Mouse (Mus musculus) hindbrain, embryonic 14.5 days (tissue): ENCODE measurements around the gene Cox8b. TPM values are rescaled to one million over a fixed set of nuclear protein-coding genes. Genes with fewer than 3 reads are reported as not detected.

Experiments used
- ATAC-seq: fragments of 200-750 bp; cut with Nextera tagmentation; 2 replicates; pipeline ENCODE4 v1.8.0; 2017; ENCODE audit warnings: moderate number of reproducible peaks, mild to moderate bottlenecking, moderate TSS enrichment, moderate library complexity; ENCODE audit not compliant: low FRiP score
- DNase-seq: peaks from one replicate; pipeline ENCODE4 v3.0.0-alpha.2; 2015; ENCODE audit warnings: low spot score
- H3K27ac ChIP-seq: fragments of 300-500 bp; sonication (generic); 2 replicates; pipeline ENCODE4 v1.5.1; 2014; ENCODE audit warnings: mild to moderate bottlenecking, moderate library complexity
- H3K27me3 ChIP-seq: fragments of 300-500 bp; sonication (generic); 2 replicates; pipeline ENCODE4 v1.6.1; 2014; ENCODE audit warnings: mild to moderate bottlenecking, low read length, mixed read lengths; ENCODE audit not compliant: control insufficient read depth, insufficient read depth
- H3K36me3 ChIP-seq: fragments of 300-500 bp; sonication (generic); replicated peaks from 2 replicates; pipeline ENCODE4 v1.6.1; 2014; ENCODE audit not compliant: control insufficient read depth, insufficient read depth
- H3K4me1 ChIP-seq: fragments of 300-500 bp; sonication (generic); replicated peaks from 2 replicates; pipeline ENCODE4 v1.6.1; 2014; ENCODE audit warnings: antibody characterized with exemption, low read length, mixed read lengths; ENCODE audit not compliant: control insufficient read depth, insufficient read depth
- H3K4me2 ChIP-seq: fragments of 300-500 bp; sonication (generic); replicated peaks from 2 replicates; pipeline ENCODE4 v1.6.1; 2014; ENCODE audit warnings: mild to moderate bottlenecking, moderate library complexity
- H3K4me3 ChIP-seq: fragments of 300-500 bp; sonication (generic); replicated peaks from 2 replicates; pipeline ENCODE4 v1.5.1; 2014; ENCODE audit warnings: mild to moderate bottlenecking, low read length
- H3K9ac ChIP-seq: fragments of 300-500 bp; sonication (generic); 2 replicates; pipeline ENCODE4 v1.6.1; 2014
- H3K9me3 ChIP-seq: fragments of 300-500 bp; sonication (generic); 2 replicates; pipeline ENCODE4 v1.6.1; 2016; ENCODE audit warnings: low read length; ENCODE audit not compliant: control insufficient read depth
- WGBS: fragments of 180-500 bp; shearing (Covaris S2); extraction: QIAGEN DNeasy Blood & Tissue Kit; methylation state at CpG from one replicate; pipeline ENCODE4 v1.1.7; 2014; 5-methylcytosine and 5-hydroxymethylcytosine counted together
- polyA plus RNA-seq: library from polyadenylated mRNA; unstranded; fragments of >200 nt; fragmentation: Nextera tagmentation; extraction: Ambion mirVana; gene quantifications from 2 replicates; pipeline ENCODE4 v1.2.1, GENCODE M21; 2014

Gene Cox8b
- polyA plus RNA-seq: not detected in 2 replicates

- H3K36me3 ChIP-seq: peaks cover 43% of the 10 kb centered on the region
- ATAC-seq (no peak), DNase-seq (no peak)
- 81% methylated on average over 10 of the region's 10 CpGs for WGBS
- H3K27me3 ChIP-seq: no peaks in the 10 kb centered on the region
- no peaks in the 10 kb centered on the region for H3K9me3 ChIP-seq
- no peak within 1 kb of the TSS for H3K27ac ChIP-seq
- H3K4me1 ChIP-seq: no peaks in the 10 kb centered on the region
- no peak within 1 kb of the TSS for H3K4me2 ChIP-seq
- H3K9ac ChIP-seq: no peak within 1 kb of the TSS
- H3K4me3 ChIP-seq: no peak within 1 kb of the TSS
Measured at GRCm38 (mm10) chr7:140900220-140900619, at the start of gene Cox8b. Gene Cox8b (minus strand): TSS chr7:140900446.

- no peaks in the 10 kb centered on the region for H3K27me3 ChIP-seq
- H3K4me2 ChIP-seq: no peak overlapping the region
- no peak for DNase-seq
- H3K9me3 ChIP-seq: no peaks in the 10 kb centered on the region
- H3K9ac ChIP-seq: no peak overlapping the region
- no peaks in the 10 kb centered on the region for H3K36me3 ChIP-seq
- WGBS: 95% methylated on average over 6 of the region's 6 CpGs
- no peaks in the 10 kb centered on the region for H3K4me1 ChIP-seq
- ATAC-seq: no peak
- H3K27ac ChIP-seq: no peak overlapping the region
- no peak overlapping the region for H3K4me3 ChIP-seq
Measured at GRCm38 (mm10) chr7:140949255-140949654, 49.0 kb upstream of the Cox8b start.

GRCm38 (mm10) chr7:140948161-140948560 is 47.9 kb upstream of the Cox8b start:
- WGBS: 91% methylated on average over 8 of the region's 8 CpGs
- H3K36me3 ChIP-seq: no peaks in the 10 kb centered on the region
- H3K27ac ChIP-seq: no peak overlapping the region
- no peaks in the 10 kb centered on the region for H3K9me3 ChIP-seq
- DNase-seq (no peak), ATAC-seq (no peak)
- H3K4me1 ChIP-seq: no peaks in the 10 kb centered on the region
- no peak overlapping the region for H3K4me3 ChIP-seq
- H3K9ac ChIP-seq: no peak overlapping the region
- H3K4me2 ChIP-seq: no peak overlapping the region
- no peaks in the 10 kb centered on the region for H3K27me3 ChIP-seq

- H3K4me3 ChIP-seq: no peak overlapping the region
- H3K27me3 ChIP-seq: no peaks in the 10 kb centered on the region
- WGBS: 70% methylated on average over 7 of the region's 7 CpGs
- no peak overlapping the region for H3K4me2 ChIP-seq
- H3K4me1 ChIP-seq: no peaks in the 10 kb centered on the region
- no peak overlapping the region for H3K27ac ChIP-seq
- no peaks in the 10 kb centered on the region for H3K36me3 ChIP-seq
- ATAC-seq (no peak), DNase-seq (no peak)
- H3K9ac ChIP-seq: no peak overlapping the region
- no peaks in the 10 kb centered on the region for H3K9me3 ChIP-seq
Measured at GRCm38 (mm10) chr7:140946980-140947379, 46.7 kb upstream of the Cox8b start.

GRCm38 (mm10) chr7:140946311-140946710 is 46.1 kb upstream of the Cox8b start:
- 95% methylated on average over 10 of the region's 10 CpGs for WGBS
- Histone ChIP-seq H3K27ac (no peak overlapping the region), H3K4me2 (no peak overlapping the region), H3K9ac (no peak overlapping the region), H3K9me3 (no peaks in the 10 kb centered on the region), H3K4me1 (peaks cover 6% of the 10 kb centered on the region; the same call in 1 of the 2 replicates), H3K4me3 (no peak overlapping the region), H3K27me3 (0 out of 2 replicates have a peak, but pooled peaks cover under 1% of the 10 kb centered on the region), H3K36me3 (no peaks in the 10 kb centered on the region)
- DNase-seq (no peak), ATAC-seq (no peak)

- DNase-seq (no peak), ATAC-seq (no peak)
- Histone ChIP-seq H3K4me1 (peaks cover 8% of the 10 kb centered on the region; the same call in 1 of the 2 replicates), H3K9me3 (no peaks in the 10 kb centered on the region), H3K36me3 (no peaks in the 10 kb centered on the region), H3K27me3 (0 out of 2 replicates have a peak, but pooled peaks cover 2% of the 10 kb centered on the region), H3K9ac (no peak overlapping the region), H3K27ac (no peak overlapping the region), H3K4me2 (no peak overlapping the region), H3K4me3 (no peak overlapping the region)
- WGBS: 95% methylated on average over 5 of the region's 5 CpGs
Measured at GRCm38 (mm10) chr7:140945247-140945646, 45.0 kb upstream of the Cox8b start.

GRCm38 (mm10) chr7:140944236-140944635 is 44.0 kb upstream of the Cox8b start:
- no peak overlapping the region for H3K9ac ChIP-seq
- H3K9me3 ChIP-seq: no peaks in the 10 kb centered on the region
- 94% methylated on average over 7 of the region's 7 CpGs for WGBS
- H3K4me1 ChIP-seq: peaks cover 16% of the 10 kb centered on the region; the same call in 1 of the 2 replicates
- no peak overlapping the region for H3K4me3 ChIP-seq
- DNase-seq: no peak
- no peaks in the 10 kb centered on the region for H3K36me3 ChIP-seq
- H3K4me2 ChIP-seq: no peak overlapping the region
- 0 out of 2 replicates have a peak, but pooled peaks cover 2% of the 10 kb centered on the region for H3K27me3 ChIP-seq
- no peak for ATAC-seq
- no peak overlapping the region for H3K27ac ChIP-seq

- Histone ChIP-seq H3K27me3 (0 out of 2 replicates have a peak, but pooled peaks cover 2% of the 10 kb centered on the region), H3K4me3 (no peak overlapping the region), H3K4me1 (peaks cover 16% of the 10 kb centered on the region; the same call in 1 of the 2 replicates), H3K27ac (no peak overlapping the region), H3K9me3 (no peaks in the 10 kb centered on the region), H3K4me2 (no peak overlapping the region), H3K36me3 (no peaks in the 10 kb centered on the region), H3K9ac (no peak overlapping the region)
- no peak for DNase-seq
- WGBS: 92% methylated on average over 4 of the region's 4 CpGs
- no peak for ATAC-seq
Measured at GRCm38 (mm10) chr7:140943356-140943755, 43.1 kb upstream of the Cox8b start.

GRCm38 (mm10) chr7:140942811-140943210 is 42.6 kb upstream of the Cox8b start:
- 88% methylated on average over 10 of the region's 10 CpGs for WGBS
- Histone ChIP-seq H3K4me1 (peaks cover 16% of the 10 kb centered on the region; the same call in 1 of the 2 replicates), H3K27me3 (0 out of 2 replicates have a peak, but pooled peaks cover 2% of the 10 kb centered on the region), H3K9ac (no peak overlapping the region), H3K4me2 (no peak overlapping the region), H3K27ac (no peak overlapping the region), H3K36me3 (no peaks in the 10 kb centered on the region), H3K9me3 (no peaks in the 10 kb centered on the region), H3K4me3 (no peak overlapping the region)
- no peak for DNase-seq
- ATAC-seq: no peak

- H3K9ac ChIP-seq: peak overlapping the region; percentile 57
- H3K4me3 ChIP-seq: peak overlapping the region; percentile 43
- H3K36me3 ChIP-seq: no peaks in the 10 kb centered on the region
Measured at GRCm38 (mm10) chr7:140942341-140942740, 42.1 kb upstream of the Cox8b start.

More at GRCm38 (mm10) chr7:140942341-140942740, 42.1 kb upstream of the Cox8b start:
- no peak for ATAC-seq
- no peaks in the 10 kb centered on the region for H3K9me3 ChIP-seq
- no peak overlapping the region; the same call in 1 of the 2 replicates for H3K27ac ChIP-seq
- H3K27me3 ChIP-seq: 0 out of 2 replicates have a peak, but pooled peaks cover 2% of the 10 kb centered on the region
- WGBS: 71% methylated on average over 9 of the region's 9 CpGs
- peaks cover 16% of the 10 kb centered on the region; the same call in 1 of the 2 replicates for H3K4me1 ChIP-seq
- H3K4me2 ChIP-seq: peak overlapping the region; percentile 54
- no peak for DNase-seq
